Mouse (Mus musculus) lung, embryonic 16.5 days (tissue): Measurements from ENCODE around the gene Ccnd1. TPM values are rescaled to one million over a fixed set of nuclear protein-coding genes. Genes with fewer than 3 reads are reported as not detected.
"Not testable (repeated sequence)": the region's sequence is repeated elsewhere in the genome, so short reads cannot be mapped to it uniquely, and the experiment has no call there.

Source experiments
- ATAC-seq: fragments of 200-750 bp; cut with Nextera tagmentation; 2 replicates; pipeline ENCODE4 v1.8.0; 2017; ENCODE audit warnings: low read depth, mild to moderate bottlenecking, moderate library complexity
- H3K27ac ChIP-seq: fragments of 300-500 bp; sonication (generic); 2 replicates; pipeline ENCODE4 v1.5.1; 2014; ENCODE audit warnings: mild to moderate bottlenecking, control low read depth, low read length
- H3K27me3 ChIP-seq: fragments of 300-500 bp; sonication (generic); 2 replicates; pipeline ENCODE4 v1.6.1; 2014; ENCODE audit warnings: low read depth, low read length, mixed read lengths; ENCODE audit not compliant: control insufficient read depth, insufficient read depth
- H3K36me3 ChIP-seq: fragments of 300-500 bp; sonication (generic); 2 replicates; pipeline ENCODE4 v1.6.1; 2014; ENCODE audit warnings: low read length; ENCODE audit not compliant: control insufficient read depth, insufficient read depth
- H3K4me1 ChIP-seq: fragments of 300-500 bp; sonication (generic); replicated peaks from 2 replicates; pipeline ENCODE4 v1.6.1; 2014; ENCODE audit warnings: low read length, mixed read lengths; ENCODE audit not compliant: control insufficient read depth, insufficient read depth
- H3K4me2 ChIP-seq: fragments of 300-500 bp; sonication (generic); 2 replicates; pipeline ENCODE4 v1.6.1; 2014; ENCODE audit warnings: low read depth, low read length, control low read depth
- H3K4me3 ChIP-seq: fragments of 300-500 bp; sonication (generic); 2 replicates; pipeline ENCODE4 v1.5.1; 2014; ENCODE audit warnings: mild to moderate bottlenecking, low read length, control low read depth
- H3K9ac ChIP-seq: fragments of 300-500 bp; sonication (generic); 2 replicates; pipeline ENCODE4 v1.6.1; 2014; ENCODE audit warnings: low read length, control low read depth
- H3K9me3 ChIP-seq: fragments of 300-500 bp; sonication (generic); 2 replicates; pipeline ENCODE4 v1.6.1; 2016; ENCODE audit warnings: low read length; ENCODE audit not compliant: control insufficient read depth
- WGBS: fragments of 180-500 bp; shearing (Covaris S2); extraction: QIAGEN DNeasy Blood & Tissue Kit; methylation state at CpG from one replicate; pipeline ENCODE4 v1.1.7; 2014; 5-methylcytosine and 5-hydroxymethylcytosine counted together
- polyA plus RNA-seq: library from polyadenylated mRNA; unstranded; fragments of >200 nt; fragmentation: Nextera tagmentation; extraction: Ambion mirVana; gene quantifications from 2 replicates; pipeline ENCODE4 v1.2.1, GENCODE M21; 2015

The Ccnd1 gene
- polyA plus RNA-seq, 1 experiment from 2014 or later, result 122 TPM

DNA sequence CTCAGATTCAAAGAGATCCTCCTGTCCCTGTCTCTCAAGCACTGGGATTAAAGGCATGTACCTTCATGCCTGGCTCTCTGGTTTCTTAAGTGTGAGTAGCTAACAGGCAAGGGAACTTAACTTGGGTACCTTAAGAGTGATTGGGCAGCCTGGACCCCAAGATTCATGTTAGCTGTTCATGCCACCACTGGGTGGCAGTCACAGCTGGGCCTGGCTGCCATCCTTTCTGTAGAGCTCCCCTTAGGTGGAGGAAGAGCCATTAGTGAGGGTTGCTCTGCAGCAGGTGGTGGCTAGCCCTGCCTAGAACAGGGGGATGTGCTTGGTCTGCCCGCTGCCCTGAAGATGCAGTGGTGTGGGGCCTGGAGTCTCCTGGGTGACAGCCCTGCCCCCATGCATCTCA lies 20.9 kb downstream of the Ccnd1 start:
- Histone ChIP-seq H3K4me1 (peaks cover 8% of the 10 kb centered on the region), H3K9me3 (no peaks in the 10 kb centered on the region), H3K27me3 (no peaks in the 10 kb centered on the region), H3K36me3 (0 out of 2 replicates have a peak, but pooled peaks cover 6% of the 10 kb centered on the region), H3K4me3 (no peak overlapping the region), H3K4me2 (no peak overlapping the region), H3K27ac (no peak overlapping the region), H3K9ac (no peak overlapping the region)
- 57% methylated on average over 1 of the region's 1 CpGs for WGBS
- no peak for ATAC-seq

GRCm38 (mm10) chr7:144914948-144915750 lies 24.6 kb downstream of the Ccnd1 start, which contains the start of gene LTO1:
Gene LTO1 (plus strand): TSS chr7:144915100.
- no peaks in the 10 kb centered on the region for H3K9me3 ChIP-seq
- no peaks in the 10 kb centered on the region for H3K27me3 ChIP-seq
- H3K4me2 ChIP-seq, result peak within 1 kb of the TSS; percentile 86
- WGBS, result under 1% methylated on average over 55 of the region's 55 CpGs
- peak within 1 kb of the TSS; percentile 79 for H3K4me3 ChIP-seq
- H3K9ac ChIP-seq, result peak within 1 kb of the TSS; percentile 77
- H3K36me3 ChIP-seq, result 0 out of 2 replicates have a peak, but pooled peaks cover 4% of the 10 kb centered on the region
- peak within 1 kb of the TSS; percentile 62 for H3K27ac ChIP-seq
- peaks cover 8% of the 10 kb centered on the region for H3K4me1 ChIP-seq
- ATAC-seq, result peak; percentile 97

- H3K27ac ChIP-seq, result 0 out of 2 replicates have a peak overlapping the region, but pooled peaks have one; percentile 2
- no peaks in the 10 kb centered on the region for H3K9me3 ChIP-seq
- H3K27me3 ChIP-seq, result no peaks in the 10 kb centered on the region
- peak; percentile 93 for ATAC-seq
- H3K4me2 ChIP-seq, result peak overlapping the region; percentile 65
- peaks cover 8% of the 10 kb centered on the region for H3K4me1 ChIP-seq
- H3K36me3 ChIP-seq, result 0 out of 2 replicates have a peak, but pooled peaks cover 2% of the 10 kb centered on the region
- 4% methylated on average over 17 of the region's 17 CpGs for WGBS
- peak overlapping the region; percentile 79 for H3K4me3 ChIP-seq
- peak overlapping the region; percentile 42 for H3K9ac ChIP-seq
Observed at GRCm38 (mm10) chr7:144914296-144914947, 25.3 kb downstream of the Ccnd1 start.

DNA sequence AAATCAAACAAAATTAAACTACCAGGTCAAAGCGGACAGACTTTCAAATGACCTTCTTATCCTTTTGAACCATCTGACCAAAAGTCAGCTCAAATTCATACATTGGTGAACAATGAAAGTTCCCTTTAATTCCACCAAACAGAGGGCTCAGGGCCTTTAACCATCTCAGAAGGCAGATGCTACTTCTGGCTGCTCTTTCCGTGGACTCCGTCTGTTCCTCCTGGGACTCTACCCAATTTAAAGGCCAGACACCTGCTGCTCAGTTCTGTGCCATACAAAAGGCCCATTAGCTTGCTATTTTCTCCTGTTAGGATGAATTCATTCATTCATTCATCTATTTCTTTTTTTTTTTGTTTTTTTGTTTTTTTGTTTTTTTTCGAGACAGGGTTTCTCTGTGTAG lies 26.8 kb downstream of the Ccnd1 start:
- Histone ChIP-seq H3K27ac (no peak overlapping the region), H3K36me3 (no peaks in the 10 kb centered on the region), H3K9me3 (no peaks in the 10 kb centered on the region), H3K4me2 (no peak overlapping the region), H3K27me3 (no peaks in the 10 kb centered on the region; the same call in 1 of the 2 replicates), H3K4me1 (peaks cover 8% of the 10 kb centered on the region), H3K9ac (no peak overlapping the region), H3K4me3 (no peak overlapping the region)
- WGBS, result 79% methylated on average over 4 of the region's 4 CpGs
- ATAC-seq, result no peak

GRCm38 (mm10) chr7:144911121-144911520 lies 28.6 kb downstream of the Ccnd1 start:
- Histone ChIP-seq H3K4me2 (no peak overlapping the region), H3K27me3 (peaks cover 4% of the 10 kb centered on the region), H3K9ac (no peak overlapping the region), H3K4me3 (no peak overlapping the region), H3K4me1 (peaks cover 7% of the 10 kb centered on the region), H3K9me3 (no peaks in the 10 kb centered on the region), H3K27ac (no peak overlapping the region), H3K36me3 (no peaks in the 10 kb centered on the region)
- 67% methylated on average over 1 of the region's 1 CpGs for WGBS
- no peak for ATAC-seq

DNA sequence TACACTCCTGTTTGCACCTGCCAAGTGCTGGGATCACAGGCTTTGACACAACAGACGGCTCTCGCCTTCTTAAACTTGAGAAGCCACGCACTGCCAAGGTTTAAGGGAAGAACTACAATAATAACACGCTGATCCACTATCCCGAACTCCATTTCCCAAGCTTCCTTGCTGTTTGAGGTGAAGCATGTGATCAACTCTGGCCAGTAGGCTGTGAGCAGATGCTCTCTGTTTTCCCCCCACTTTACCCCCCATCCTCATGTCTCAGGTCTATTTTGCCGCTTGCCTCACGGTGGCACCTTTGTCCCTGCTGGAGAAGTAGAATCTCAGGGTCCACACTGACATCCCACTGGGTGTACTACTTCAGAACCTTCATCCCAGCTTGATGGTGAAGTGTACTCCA lies 31.0 kb downstream of the Ccnd1 start:
- H3K27me3 ChIP-seq, result peaks cover 4% of the 10 kb centered on the region
- H3K4me2 ChIP-seq, result no peak overlapping the region
- ATAC-seq, result no peak
- no peak overlapping the region for H3K27ac ChIP-seq
- WGBS, result 21% methylated on average over 7 of the region's 7 CpGs
- H3K4me3 ChIP-seq, result no peak overlapping the region
- H3K36me3 ChIP-seq, result no peaks in the 10 kb centered on the region
- H3K4me1 ChIP-seq, result no peaks in the 10 kb centered on the region
- H3K9ac ChIP-seq, result no peak overlapping the region
- H3K9me3 ChIP-seq, result peaks cover 3% of the 10 kb centered on the region; the same call in 1 of the 2 replicates

- Histone ChIP-seq H3K27me3 (peaks cover 4% of the 10 kb centered on the region), H3K4me2 (no peak overlapping the region), H3K4me1 (no peaks in the 10 kb centered on the region), H3K9me3 (peaks cover 3% of the 10 kb centered on the region; the same call in 1 of the 2 replicates), H3K27ac (no peak overlapping the region), H3K36me3 (no peaks in the 10 kb centered on the region), H3K9ac (no peak overlapping the region), H3K4me3 (no peak overlapping the region)
- WGBS, result 11% methylated on average over 8 of the region's 8 CpGs
- no peak for ATAC-seq
Observed at GRCm38 (mm10) chr7:144907793-144908192, 31.9 kb downstream of the Ccnd1 start.

DNA sequence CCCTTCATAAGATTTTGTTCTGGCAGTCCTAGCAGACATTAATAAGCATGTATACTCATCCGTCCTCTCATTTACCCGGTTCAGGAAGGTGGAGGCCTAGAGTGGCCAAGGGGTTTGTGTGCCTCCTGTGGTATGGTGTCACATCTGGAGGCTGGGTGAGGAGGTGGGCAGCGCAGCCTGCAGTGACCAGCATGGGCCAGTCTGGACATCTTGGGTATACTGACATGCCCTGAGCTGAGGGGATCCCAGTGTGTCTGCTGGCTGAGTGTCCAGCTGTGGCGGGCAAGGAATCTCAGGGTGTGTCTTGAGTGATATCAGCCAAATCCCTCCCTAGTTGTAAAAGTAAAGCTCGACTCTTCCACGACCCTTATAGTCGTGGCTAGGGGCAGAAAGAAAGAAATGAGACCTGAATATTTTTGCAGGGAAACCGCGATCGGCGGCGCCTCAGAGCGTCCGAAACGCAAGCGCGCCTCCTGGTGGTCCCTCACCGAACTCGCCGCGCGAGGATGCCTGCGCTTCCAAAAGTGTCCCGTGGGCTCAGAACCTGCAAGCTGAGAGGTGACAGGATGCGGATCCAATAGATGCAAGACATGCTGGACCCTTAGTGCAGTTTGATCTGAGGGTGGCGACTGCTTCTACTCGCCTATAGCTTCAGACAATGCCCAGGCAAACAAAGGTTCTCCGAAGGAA lies 32.9 kb downstream of the Ccnd1 start:
- H3K4me3 ChIP-seq, result peak overlapping the region; percentile 13; the same call in 1 of the 2 replicates

GRCm38 (mm10) chr7:144905514-144905913 lies 34.2 kb downstream of the Ccnd1 start:
- ATAC-seq, result not testable (repeated sequence)
- WGBS, result 91% methylated on average over 3 of the region's 3 CpGs

More for the DNA sequence above, 32.9 kb downstream of the Ccnd1 start:
- no peak overlapping the region for H3K27ac ChIP-seq
- H3K27me3 ChIP-seq, result peaks cover 4% of the 10 kb centered on the region
- no peaks in the 10 kb centered on the region for H3K4me1 ChIP-seq
- peak; percentile 47; the same call in 1 of the 2 replicates for ATAC-seq
- peaks cover 3% of the 10 kb centered on the region; the same call in 1 of the 2 replicates for H3K9me3 ChIP-seq
- H3K36me3 ChIP-seq, result no peaks in the 10 kb centered on the region
- H3K4me2 ChIP-seq, result peak overlapping the region; percentile 47
- 10% methylated on average over 28 of the region's 28 CpGs for WGBS
- peak overlapping the region; percentile 49 for H3K9ac ChIP-seq

More at GRCm38 (mm10) chr7:144905514-144905913, 34.2 kb downstream of the Ccnd1 start:
- H3K9ac ChIP-seq, H3K9me3 ChIP-seq, H3K4me3 ChIP-seq, H3K4me2 ChIP-seq, H3K27ac ChIP-seq, H3K36me3 ChIP-seq, H3K27me3 ChIP-seq, H3K4me1 ChIP-seq: not testable (repeated sequence)
